Mouse (Mus musculus) forebrain, embryonic 13.5 days (tissue): ENCODE results near the gene Cd109. TPM values are rescaled to one million over a fixed set of nuclear protein-coding genes. Genes with fewer than 3 reads are reported as not detected.

Source experiments
- polyA plus RNA-seq: library from polyadenylated mRNA; unstranded; fragments of >200 nt; fragmentation: Nextera tagmentation; extraction: Ambion mirVana; gene quantifications from 2 replicates; pipeline ENCODE4 v1.2.1, GENCODE M21; 2015

The Cd109 gene
- polyA plus RNA-seq, 1 experiment from 2014 or later = 1.6 TPM

Other genes with a start within 250 kb of the Cd109 start
- 1.1 and 1.2 TPM in 2 replicates for gene Dppa5a, start 247.4 kb upstream of the Cd109 start, polyA plus RNA-seq
- gene Ooep, start 236.8 kb upstream of the Cd109 start, polyA plus RNA-seq = 6.1 and 6.3 TPM in 2 replicates
- gene Ddx43, start 219.8 kb upstream of the Cd109 start, polyA plus RNA-seq = 0.15 and 0.19 TPM in 2 replicates
- 0.47 and 0.62 TPM in 2 replicates for gene Cgas, start 172.3 kb upstream of the Cd109 start, polyA plus RNA-seq
- 24.9 and 26.1 TPM in 2 replicates for gene Mto1, start 167.3 kb upstream of the Cd109 start, polyA plus RNA-seq
- 0.65 and 0.97 TPM in 2 replicates for gene Gm17324, start 166.8 kb upstream of the Cd109 start, polyA plus RNA-seq
- 4,108 and 4,123 TPM in 2 replicates for gene Eef1a1, start 126.4 kb upstream of the Cd109 start, polyA plus RNA-seq
- gene Slc17a5, start 27.5 kb upstream of the Cd109 start, polyA plus RNA-seq = 15.3 and 15.8 TPM in 2 replicates